Comparison of ENCODE assay signal across 25 mouse cellular contexts in the genomic region with DNA sequence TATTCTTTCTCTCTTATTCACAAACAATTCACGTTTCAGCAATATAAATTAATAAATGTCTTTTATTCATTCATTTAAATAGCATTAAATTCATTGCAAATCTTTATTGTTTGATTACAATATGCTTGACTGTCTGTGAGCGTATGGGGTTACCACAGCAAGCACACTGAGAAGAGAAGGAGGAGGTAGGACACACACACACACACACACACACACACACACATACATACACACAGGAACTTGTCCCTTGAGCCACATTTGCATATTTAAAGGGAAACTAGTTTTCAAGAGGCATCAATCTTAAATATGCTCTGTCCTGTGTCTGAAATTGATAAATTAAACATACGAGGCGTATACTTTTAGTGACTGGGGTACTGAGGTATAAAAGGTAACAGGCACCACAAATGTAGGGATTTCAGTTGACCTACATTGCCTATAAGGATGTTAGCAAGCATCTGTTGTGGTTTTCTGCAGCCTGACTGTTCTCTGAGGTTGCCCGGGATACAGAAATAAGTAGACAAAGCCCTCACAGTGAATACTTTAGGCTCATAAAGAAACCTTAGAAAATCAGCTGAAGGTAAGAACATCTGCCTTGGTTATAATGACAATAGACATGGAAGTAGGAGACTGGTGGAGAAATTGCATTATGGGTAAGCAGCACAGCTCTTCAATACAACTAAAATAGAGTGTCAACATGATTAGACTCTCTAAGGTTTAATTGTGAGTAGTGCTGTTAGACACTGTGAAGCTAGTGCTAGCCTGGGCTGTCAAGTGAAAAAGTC.
DNase-seq lines count a peak whose midpoint lies in the region; ATAC-seq and TF ChIP-seq lines count a peak whose summit lies in the region.
"Had no signal": no experiment of that assay in that cellular context is flagged by ENCODE, and none has a peak within 500 bp of the region (broad histone marks: within the 10 kb centered on the region; RNA-seq: fewer than 3 reads in every experiment).

No protein-coding gene starts in this region.

- no peak for TF ChIP-seq POLR2A in brain, embryonic 14.5 days (IDR thresholded peaks at IDR 0.05; ENCODE audit: borderline replicate concordance, extremely low read depth, insufficient read depth, insufficient read length, poor library complexity, severe bottlenecking)

- no peaks in the 10 kb centered on the region for H3K9me3 ChIP-seq in hindbrain, embryonic 11.5 days (ENCODE audit: control insufficient read depth, low read length)
- H3K9me3 ChIP-seq in hindbrain, embryonic 13.5 days, result no peaks in the 10 kb centered on the region
- no peaks in the 10 kb centered on the region for H3K9me3 ChIP-seq in neural tube, embryonic 12.5 days
- no peaks in the 10 kb centered on the region for H3K9me3 ChIP-seq in neural tube, embryonic 13.5 days
- H3K9me3 ChIP-seq: embryonic facial prominence, embryonic 15.5 days; heart, embryonic 10.5 days; hindbrain, embryonic 15.5 days; kidney, embryonic 15.5 days; limb, embryonic 12.5 days; liver, embryonic 12.5 days had no signal

- no peak overlapping the region for H3K4me2 ChIP-seq in hindbrain, embryonic 11.5 days (replicated peaks; ENCODE audit: low read depth, low read length)
- no peak overlapping the region for H3K4me2 ChIP-seq in hindbrain, embryonic 13.5 days
- no peak overlapping the region for H3K4me2 ChIP-seq in neural tube, embryonic 12.5 days (replicated peaks)
- H3K4me2 ChIP-seq in neural tube, embryonic 13.5 days, result no peak overlapping the region
- H3K4me2 ChIP-seq: embryonic facial prominence, embryonic 15.5 days; hindbrain, embryonic 15.5 days; kidney, embryonic 15.5 days; limb, embryonic 12.5 days; liver, embryonic 12.5 days had no signal

- peak; percentile 70 for ATAC-seq in hindbrain, embryonic 11.5 days (ENCODE audit: low FRiP score)
- ATAC-seq in hindbrain, embryonic 13.5 days (ENCODE audit: low FRiP score), result no peak
- ATAC-seq in neural tube, embryonic 12.5 days (ENCODE audit: low FRiP score, low read depth), result peak; percentile 79; the same call in 1 of the 2 replicates
- ATAC-seq in neural tube, embryonic 13.5 days (ENCODE audit: low read depth), result 0 out of 2 replicates have a peak, but pooled peaks have one; percentile 59
- ATAC-seq: activated CD4-positive, CD25-positive, alpha-beta regulatory T cell, adult 4 months; intestine, embryonic 16.5 days; liver, embryonic 12.5 days; Patski had no signal

- no peak overlapping the region for H3K4me3 ChIP-seq in hindbrain, embryonic 11.5 days (ENCODE audit: low read depth, low read length)
- H3K4me3 ChIP-seq in hindbrain, embryonic 13.5 days, result no peak overlapping the region
- H3K4me3 ChIP-seq in neural tube, embryonic 12.5 days, result no peak overlapping the region
- no peak overlapping the region for H3K4me3 ChIP-seq in neural tube, embryonic 13.5 days
- H3K4me3 ChIP-seq: embryonic facial prominence, embryonic 15.5 days; gastrocnemius, adult 2 months; heart, embryonic 10.5 days; hindbrain, embryonic 15.5 days; kidney, embryonic 15.5 days; limb, embryonic 12.5 days; liver, embryonic 12.5 days had no signal

- no peak for TF ChIP-seq CTCF in brain, embryonic 14.5 days (IDR thresholded peaks at IDR 0.05; ENCODE audit: borderline replicate concordance, extremely low read depth, insufficient read depth, insufficient read length)

- H3K4me1 ChIP-seq in hindbrain, embryonic 11.5 days (replicated peaks; ENCODE audit: control insufficient read depth, insufficient read depth, low read length), result no peaks in the 10 kb centered on the region
- peaks cover 4% of the 10 kb centered on the region; the same call in 1 of the 2 replicates for H3K4me1 ChIP-seq in hindbrain, embryonic 13.5 days (replicated peaks)
- no peaks in the 10 kb centered on the region; the same call in 1 of the 2 replicates for H3K4me1 ChIP-seq in neural tube, embryonic 12.5 days
- H3K4me1 ChIP-seq in neural tube, embryonic 13.5 days (replicated peaks), result 0 out of 2 replicates have a peak, but pooled peaks cover 6% of the 10 kb centered on the region
- H3K4me1 ChIP-seq: embryonic facial prominence, embryonic 15.5 days; heart, embryonic 10.5 days; hindbrain, embryonic 15.5 days; kidney, embryonic 15.5 days; limb, embryonic 12.5 days; liver, embryonic 12.5 days had no signal

- H3K9ac ChIP-seq in hindbrain, embryonic 11.5 days (ENCODE audit: low read depth, low read length), result no peak overlapping the region
- no peak overlapping the region for H3K9ac ChIP-seq in hindbrain, embryonic 13.5 days
- H3K9ac ChIP-seq in neural tube, embryonic 12.5 days, result no peak overlapping the region
- H3K9ac ChIP-seq in neural tube, embryonic 13.5 days, result no peak overlapping the region
- H3K9ac ChIP-seq: embryonic facial prominence, embryonic 15.5 days; hindbrain, embryonic 15.5 days; kidney, embryonic 15.5 days; limb, embryonic 12.5 days; liver, embryonic 12.5 days had no signal

- 69% methylated on average over 5 of the region's 5 CpGs for WGBS in hindbrain, embryonic 11.5 days
- WGBS in hindbrain, embryonic 13.5 days, result 48% methylated on average over 5 of the region's 5 CpGs
- 57% methylated on average over 5 of the region's 5 CpGs for WGBS in neural tube, embryonic 12.5 days
- WGBS in neural tube, embryonic 13.5 days, result 43% methylated on average over 5 of the region's 5 CpGs

- no peaks in the 10 kb centered on the region for H3K27me3 ChIP-seq in hindbrain, embryonic 11.5 days (ENCODE audit: control insufficient read depth, insufficient read depth, low read length)
- no peaks in the 10 kb centered on the region for H3K27me3 ChIP-seq in hindbrain, embryonic 13.5 days
- H3K27me3 ChIP-seq in neural tube, embryonic 12.5 days (replicated peaks), result no peaks in the 10 kb centered on the region
- no peaks in the 10 kb centered on the region for H3K27me3 ChIP-seq in neural tube, embryonic 13.5 days
- H3K27me3 ChIP-seq: embryonic facial prominence, embryonic 15.5 days; hindbrain, embryonic 15.5 days; kidney, embryonic 15.5 days; limb, embryonic 12.5 days; liver, embryonic 12.5 days had no signal

- H3K36me3 ChIP-seq in hindbrain, embryonic 11.5 days (ENCODE audit: control insufficient read depth, insufficient read depth, low read length), result no peaks in the 10 kb centered on the region
- no peaks in the 10 kb centered on the region for H3K36me3 ChIP-seq in hindbrain, embryonic 13.5 days
- no peaks in the 10 kb centered on the region for H3K36me3 ChIP-seq in neural tube, embryonic 12.5 days
- no peaks in the 10 kb centered on the region for H3K36me3 ChIP-seq in neural tube, embryonic 13.5 days
- H3K36me3 ChIP-seq: embryonic facial prominence, embryonic 15.5 days; heart, embryonic 10.5 days; hindbrain, embryonic 15.5 days; kidney, embryonic 15.5 days; limb, embryonic 12.5 days; liver, embryonic 12.5 days had no signal

- DNase-seq in hindbrain, embryonic 11.5 days (ENCODE audit: low spot score), result peak; percentile 25
- no peak for DNase-seq in neural tube, embryonic 10.5 days (ENCODE audit: extremely low spot score, low spot score)
- peak; percentile 33 for DNase-seq in brain, embryonic 14.5 days (ENCODE audit: low read depth)
- DNase-seq in right cerebral cortex, postnatal 36 days (ENCODE audit: low spot score in 2 of 2), result no peak
- DNase-seq in ovary, postnatal 14 days (ENCODE audit: low spot score), result no peak
- DNase-seq: adrenal gland, postnatal 10 days; cerebellum, adult 11 months; cerebellum, postnatal 14 days; embryo, embryonic 11 days; gastrocnemius, adult 2 months; lung, adult 2 months; lung, postnatal 4 days; right cerebral cortex, adult 18-20 months had no signal

- H3K27ac ChIP-seq in hindbrain, embryonic 11.5 days (ENCODE audit: low read depth, low read length), result no peak overlapping the region
- H3K27ac ChIP-seq in hindbrain, embryonic 13.5 days, result no peak overlapping the region
- H3K27ac ChIP-seq in neural tube, embryonic 12.5 days, result no peak overlapping the region
- no peak overlapping the region for H3K27ac ChIP-seq in neural tube, embryonic 13.5 days (replicated peaks)
- H3K27ac ChIP-seq: embryonic facial prominence, embryonic 15.5 days; gastrocnemius, adult 2 months; heart, embryonic 10.5 days; hindbrain, embryonic 15.5 days; kidney, embryonic 15.5 days; limb, embryonic 12.5 days; liver, embryonic 12.5 days had no signal

Comparison
In these comparisons a context has a peak if more than half of its experiments do, and no peak if none do; other contexts are left out.
1. DNase-seq: peak in hindbrain, embryonic 11.5 days (single experiment) and brain, embryonic 14.5 days (single experiment); none in neural tube, embryonic 10.5 days (single experiment), right cerebral cortex, postnatal 36 days (0 of 2) and ovary, postnatal 14 days (single experiment).